Mouse (Mus musculus): ENCODE measurements around the gene Zfp57. TPM values are rescaled to one million over a fixed set of nuclear protein-coding genes. Genes with fewer than 3 reads are reported as not detected.
"Not testable (repeated sequence)": the region's sequence is repeated elsewhere in the genome, so short reads cannot be mapped to it uniquely, and the experiment has no call there.

The Zfp57 gene
- polyA plus RNA-seq, 1 experiment, result 223 TPM

- H3K4me1 ChIP-seq (ENCODE audit: control insufficient read depth, insufficient read depth, low read length), result peaks cover 11% of the 10 kb centered on the region
- no peak for TF ChIP-seq CTCF (IDR thresholded peaks at IDR 0.05; ENCODE audit: low read depth, low read length)
- TF ChIP-seq POLR2A (IDR thresholded peaks at IDR 0.05; ENCODE audit: insufficient read depth, low read length), result no peak
- no peak for TF ChIP-seq EP300 (IDR thresholded peaks at IDR 0.05; ENCODE audit: insufficient read depth, low read depth, low read length)
- H3K27me3 ChIP-seq (ENCODE audit: control insufficient read depth, insufficient read depth, low read length, poor library complexity, severe bottlenecking), result no peaks in the 10 kb centered on the region
- no peaks in the 10 kb centered on the region for H3K9me3 ChIP-seq (replicated peaks; ENCODE audit: control insufficient read depth, insufficient read depth, low read length, poor library complexity, severe bottlenecking)
- H3K36me3 ChIP-seq (ENCODE audit: control insufficient read depth, insufficient read depth, low read length, poor library complexity, severe bottlenecking), result no peaks in the 10 kb centered on the region; the same call in 1 of the 2 replicates
- peak within 1 kb of the TSS; percentile 68 for H3K9ac ChIP-seq (ENCODE audit: low read depth, poor library complexity, severe bottlenecking)
- H3K27ac ChIP-seq (ENCODE audit: insufficient read depth, low read length), result peak within 1 kb of the TSS; percentile 99
- peak within 1 kb of the TSS; percentile 48 for H3K4me3 ChIP-seq (ENCODE audit: low read depth, low read length)
Measured at GRCm38 (mm10) chr17:36981221-36981813, 19.6 kb upstream of the Zfp57 start, which contains the start of gene 2410137M14Rik. TSS of gene 2410137M14Rik (minus strand) at chr17:36981237.

- no peaks in the 10 kb centered on the region; the same call in 1 of the 2 replicates for H3K36me3 ChIP-seq (ENCODE audit: control insufficient read depth, insufficient read depth, low read length, poor library complexity, severe bottlenecking)
- H3K4me1 ChIP-seq (ENCODE audit: control insufficient read depth, insufficient read depth, low read length), result peaks cover 14% of the 10 kb centered on the region
- H3K27ac ChIP-seq (ENCODE audit: insufficient read depth, low read length), result peak overlapping the region; percentile 99
- TF ChIP-seq POLR2A (IDR thresholded peaks at IDR 0.05; ENCODE audit: insufficient read depth, low read length) (no peak), CTCF (IDR thresholded peaks at IDR 0.05; ENCODE audit: low read depth, low read length) (no peak)
- no peaks in the 10 kb centered on the region for H3K27me3 ChIP-seq (ENCODE audit: control insufficient read depth, insufficient read depth, low read length, poor library complexity, severe bottlenecking)
- no peaks in the 10 kb centered on the region for H3K9me3 ChIP-seq (replicated peaks; ENCODE audit: control insufficient read depth, insufficient read depth, low read length, poor library complexity, severe bottlenecking)
- H3K4me3 ChIP-seq (ENCODE audit: low read depth, low read length), result no peak overlapping the region
- H3K9ac ChIP-seq (ENCODE audit: low read depth, poor library complexity, severe bottlenecking), result peak overlapping the region; percentile 68
Measured at GRCm38 (mm10) chr17:36981845-36982244, 19.1 kb upstream of the Zfp57 start.

GRCm38 (mm10) chr17:36982253-36983155 is 18.5 kb upstream of the Zfp57 start:
- H3K27me3 ChIP-seq (ENCODE audit: control insufficient read depth, insufficient read depth, low read length, poor library complexity, severe bottlenecking), result no peaks in the 10 kb centered on the region
- peak overlapping the region; percentile 99 for H3K27ac ChIP-seq (ENCODE audit: insufficient read depth, low read length)
- peaks cover 14% of the 10 kb centered on the region for H3K4me1 ChIP-seq (ENCODE audit: control insufficient read depth, insufficient read depth, low read length)
- peak overlapping the region; percentile 40; the same call in 1 of the 2 replicates for H3K9ac ChIP-seq (ENCODE audit: low read depth, poor library complexity, severe bottlenecking)
- 0 out of 2 replicates have a peak overlapping the region, but pooled peaks have one; percentile 25 for H3K4me3 ChIP-seq (ENCODE audit: low read depth, low read length)
- no peaks in the 10 kb centered on the region; the same call in 1 of the 2 replicates for H3K36me3 ChIP-seq (ENCODE audit: control insufficient read depth, insufficient read depth, low read length, poor library complexity, severe bottlenecking)
- TF ChIP-seq CTCF (IDR thresholded peaks at IDR 0.05; ENCODE audit: low read depth, low read length) (no peak), EP300 (IDR thresholded peaks at IDR 0.05; ENCODE audit: insufficient read depth, low read depth, low read length) (peak; percentile 65)
- no peaks in the 10 kb centered on the region for H3K9me3 ChIP-seq (replicated peaks; ENCODE audit: control insufficient read depth, insufficient read depth, low read length, poor library complexity, severe bottlenecking)

GRCm38 (mm10) chr17:36988475-36988874 is 12.5 kb upstream of the Zfp57 start:
- Histone ChIP-seq H3K9ac (ENCODE audit: low read depth, poor library complexity, severe bottlenecking) (peak overlapping the region; percentile 60), H3K4me1 (ENCODE audit: control insufficient read depth, insufficient read depth, low read length) (peaks cover 5% of the 10 kb centered on the region), H3K27me3 (ENCODE audit: control insufficient read depth, insufficient read depth, low read length, poor library complexity, severe bottlenecking) (no peaks in the 10 kb centered on the region), H3K27ac (ENCODE audit: insufficient read depth, low read length) (peak overlapping the region; percentile 64), H3K9me3 (replicated peaks; ENCODE audit: control insufficient read depth, insufficient read depth, low read length, poor library complexity, severe bottlenecking) (no peaks in the 10 kb centered on the region), H3K4me3 (ENCODE audit: low read depth, low read length) (peak overlapping the region; percentile 76), H3K36me3 (ENCODE audit: control insufficient read depth, insufficient read depth, low read length, poor library complexity, severe bottlenecking) (no peaks in the 10 kb centered on the region)
- TF ChIP-seq POLR2A (IDR thresholded peaks at IDR 0.05; ENCODE audit: insufficient read depth, low read length) (no peak), CTCF (IDR thresholded peaks at IDR 0.05; ENCODE audit: low read depth, low read length) (no peak), EP300 (IDR thresholded peaks at IDR 0.05; ENCODE audit: insufficient read depth, low read depth, low read length) (no peak)

- Histone ChIP-seq H3K4me3 (ENCODE audit: low read depth, low read length) (peak within 1 kb of the TSS; percentile 76), H3K27ac (ENCODE audit: insufficient read depth, low read length) (peak within 1 kb of the TSS; percentile 64), H3K9me3 (replicated peaks; ENCODE audit: control insufficient read depth, insufficient read depth, low read length, poor library complexity, severe bottlenecking) (no peaks in the 10 kb centered on the region), H3K9ac (ENCODE audit: low read depth, poor library complexity, severe bottlenecking) (peak within 1 kb of the TSS; percentile 60), H3K36me3 (ENCODE audit: control insufficient read depth, insufficient read depth, low read length, poor library complexity, severe bottlenecking) (no peaks in the 10 kb centered on the region), H3K27me3 (ENCODE audit: control insufficient read depth, insufficient read depth, low read length, poor library complexity, severe bottlenecking) (no peaks in the 10 kb centered on the region), H3K4me1 (ENCODE audit: control insufficient read depth, insufficient read depth, low read length) (peaks cover 5% of the 10 kb centered on the region)
- TF ChIP-seq CTCF (IDR thresholded peaks at IDR 0.05; ENCODE audit: low read depth, low read length), result no peak
- no peak for TF ChIP-seq POLR2A (IDR thresholded peaks at IDR 0.05; ENCODE audit: insufficient read depth, low read length)
- TF ChIP-seq EP300 (IDR thresholded peaks at IDR 0.05; ENCODE audit: insufficient read depth, low read depth, low read length), result no peak
Measured at GRCm38 (mm10) chr17:36989437-36989836, 11.5 kb upstream of the Zfp57 start, which contains the start of gene H2-M5. TSS of gene H2-M5 (minus strand) at chr17:36989537.

GRCm38 (mm10) chr17:36990630-36991029 is 10.3 kb upstream of the Zfp57 start:
- H3K36me3 ChIP-seq (ENCODE audit: control insufficient read depth, insufficient read depth, low read length, poor library complexity, severe bottlenecking); H3K9me3 ChIP-seq (replicated peaks; ENCODE audit: control insufficient read depth, insufficient read depth, low read length, poor library complexity, severe bottlenecking); H3K27me3 ChIP-seq (ENCODE audit: control insufficient read depth, insufficient read depth, low read length, poor library complexity, severe bottlenecking); H3K4me1 ChIP-seq (ENCODE audit: control insufficient read depth, insufficient read depth, low read length); H3K4me3 ChIP-seq (ENCODE audit: low read depth, low read length); H3K9ac ChIP-seq (ENCODE audit: low read depth, poor library complexity, severe bottlenecking): not testable (repeated sequence)
- peak overlapping the region; percentile 26; the same call in 1 of the 2 replicates for H3K27ac ChIP-seq (ENCODE audit: insufficient read depth, low read length)

Measured in ES-Bruce4 (cell line).